Mouse (Mus musculus): ENCODE measurements around the gene Scpep1. TPM values are rescaled to one million over a fixed set of nuclear protein-coding genes. Genes with fewer than 3 reads are reported as not detected.
"Not testable (repeated sequence)": the region's sequence is repeated elsewhere in the genome, so short reads cannot be mapped to it uniquely, and the experiment has no call there.

Scpep1 gene
- total and polyA plus RNA-seq, 2 experiments from 2014 or later: 27.4 to 28.9 TPM

GRCm38 (mm10) chr11:88901341-88901802, 53.9 kb downstream of the Scpep1 start:
- Histone ChIP-seq H3K4me2 (ENCODE audit: low read depth) (no peak overlapping the region), H3K27me3 (ENCODE audit: insufficient read depth, low read length) (no peaks in the 10 kb centered on the region), H3K36me3 (ENCODE audit: insufficient read depth) (no peaks in the 10 kb centered on the region), H3K4me1 (ENCODE audit: insufficient read depth) (no peaks in the 10 kb centered on the region), H3K27ac (ENCODE audit: low read depth, low read length) (no peak overlapping the region), H3K9me3 (ENCODE audit: low read length) (no peaks in the 10 kb centered on the region), H3K4me3 (ENCODE audit: low read depth, low read length) (no peak overlapping the region), H3K9ac (no peak overlapping the region)
- no peak for TF ChIP-seq CTCF (IDR thresholded peaks at IDR 0.05; ENCODE audit: low read depth)
- DNase-seq (no peak), ATAC-seq (no peak)
- WGBS: 77% methylated on average over 7 of the region's 7 CpGs

GRCm38 (mm10) chr11:88899561-88899960, 55.7 kb downstream of the Scpep1 start:
- Histone ChIP-seq H3K9me3 (ENCODE audit: low read length) (no peaks in the 10 kb centered on the region), H3K4me1 (ENCODE audit: insufficient read depth) (no peaks in the 10 kb centered on the region), H3K27ac (ENCODE audit: low read depth, low read length) (no peak overlapping the region), H3K27me3 (ENCODE audit: insufficient read depth, low read length) (no peaks in the 10 kb centered on the region), H3K36me3 (ENCODE audit: insufficient read depth) (no peaks in the 10 kb centered on the region), H3K4me3 (ENCODE audit: low read depth, low read length) (no peak overlapping the region), H3K9ac (no peak overlapping the region), H3K4me2 (ENCODE audit: low read depth) (no peak overlapping the region)
- no peak for ATAC-seq
- no peak for TF ChIP-seq CTCF (IDR thresholded peaks at IDR 0.05; ENCODE audit: low read depth)
- WGBS: 87% methylated on average over 6 of the region's 6 CpGs
- no peak for DNase-seq

- Histone ChIP-seq H3K27me3 (ENCODE audit: insufficient read depth, low read length) (no peaks in the 10 kb centered on the region), H3K4me1 (ENCODE audit: insufficient read depth) (no peaks in the 10 kb centered on the region), H3K9me3 (ENCODE audit: low read length) (no peaks in the 10 kb centered on the region), H3K4me2 (ENCODE audit: low read depth) (no peak overlapping the region), H3K9ac (no peak overlapping the region), H3K4me3 (ENCODE audit: low read depth, low read length) (no peak overlapping the region), H3K27ac (ENCODE audit: low read depth, low read length) (no peak overlapping the region), H3K36me3 (ENCODE audit: insufficient read depth) (no peaks in the 10 kb centered on the region)
- DNase-seq (no peak), ATAC-seq (no peak)
- WGBS: 69% methylated on average over 4 of the region's 4 CpGs
- no peak for TF ChIP-seq CTCF (IDR thresholded peaks at IDR 0.05; ENCODE audit: low read depth)
These were observed 56.9 kb downstream of the Scpep1 start for GRCm38 (mm10) chr11:88898380-88898763.

GRCm38 (mm10) chr11:88897624-88898379, 57.5 kb downstream of the Scpep1 start:
- Histone ChIP-seq H3K4me1 (ENCODE audit: insufficient read depth) (no peaks in the 10 kb centered on the region), H3K4me2 (ENCODE audit: low read depth) (no peak overlapping the region), H3K36me3 (ENCODE audit: insufficient read depth) (no peaks in the 10 kb centered on the region), H3K27ac (ENCODE audit: low read depth, low read length) (no peak overlapping the region), H3K27me3 (ENCODE audit: insufficient read depth, low read length) (no peaks in the 10 kb centered on the region), H3K9me3 (ENCODE audit: low read length) (no peaks in the 10 kb centered on the region), H3K4me3 (ENCODE audit: low read depth, low read length) (no peak overlapping the region), H3K9ac (no peak overlapping the region)
- WGBS: 58% methylated on average over 15 of the region's 15 CpGs
- TF ChIP-seq CTCF (IDR thresholded peaks at IDR 0.05; ENCODE audit: low read depth): no peak
- ATAC-seq (no peak), DNase-seq (no peak)

GRCm38 (mm10) chr11:88895800-88896232, 59.4 kb downstream of the Scpep1 start:
- not testable (repeated sequence) for H3K9ac ChIP-seq; H3K27ac ChIP-seq (ENCODE audit: low read depth, low read length); DNase-seq; H3K9me3 ChIP-seq (ENCODE audit: low read length); H3K36me3 ChIP-seq (ENCODE audit: insufficient read depth); H3K27me3 ChIP-seq (ENCODE audit: insufficient read depth, low read length); ATAC-seq; H3K4me1 ChIP-seq (ENCODE audit: insufficient read depth)
- 35% methylated on average over 21 of the region's 39 CpGs for WGBS
- Histone ChIP-seq H3K4me2 (ENCODE audit: low read depth) (0 out of 2 replicates have a peak overlapping the region, but pooled peaks have one; percentile 19), H3K4me3 (ENCODE audit: low read depth, low read length) (0 out of 2 replicates have a peak overlapping the region, but pooled peaks have one; percentile 11)

- H3K4me1 ChIP-seq (ENCODE audit: insufficient read depth); DNase-seq; H3K27ac ChIP-seq (ENCODE audit: low read depth, low read length); H3K36me3 ChIP-seq (ENCODE audit: insufficient read depth); H3K27me3 ChIP-seq (ENCODE audit: insufficient read depth, low read length); H3K9me3 ChIP-seq (ENCODE audit: low read length); H3K9ac ChIP-seq; ATAC-seq; H3K4me3 ChIP-seq (ENCODE audit: low read depth, low read length): not testable (repeated sequence)
- 0 out of 2 replicates have a peak overlapping the region, but pooled peaks have one; percentile 19 for H3K4me2 ChIP-seq (ENCODE audit: low read depth)
- 59% methylated on average over 15 of the region's 20 CpGs for WGBS
These were observed 60.0 kb downstream of the Scpep1 start for GRCm38 (mm10) chr11:88895235-88895634.

- not testable (repeated sequence) for H3K27me3 ChIP-seq (ENCODE audit: insufficient read depth, low read length); H3K27ac ChIP-seq (ENCODE audit: low read depth, low read length); ATAC-seq; H3K36me3 ChIP-seq (ENCODE audit: insufficient read depth); H3K4me1 ChIP-seq (ENCODE audit: insufficient read depth); DNase-seq; H3K4me3 ChIP-seq (ENCODE audit: low read depth, low read length); H3K4me2 ChIP-seq (ENCODE audit: low read depth); H3K9me3 ChIP-seq (ENCODE audit: low read length); H3K9ac ChIP-seq
- 96% methylated on average over 11 of the region's 14 CpGs for WGBS
These were observed 61.0 kb downstream of the Scpep1 start for GRCm38 (mm10) chr11:88894279-88894678.

GRCm38 (mm10) chr11:88893501-88893900, 61.8 kb downstream of the Scpep1 start:
- not testable (repeated sequence) for H3K4me2 ChIP-seq (ENCODE audit: low read depth); H3K4me1 ChIP-seq (ENCODE audit: insufficient read depth); H3K9ac ChIP-seq; H3K4me3 ChIP-seq (ENCODE audit: low read depth, low read length); DNase-seq; H3K27me3 ChIP-seq (ENCODE audit: insufficient read depth, low read length); H3K36me3 ChIP-seq (ENCODE audit: insufficient read depth); ATAC-seq; H3K27ac ChIP-seq (ENCODE audit: low read depth, low read length); H3K9me3 ChIP-seq (ENCODE audit: low read length)
- WGBS: 100% methylated on average over 2 of the region's 8 CpGs

GRCm38 (mm10) chr11:88892789-88893188, 62.5 kb downstream of the Scpep1 start:
- H3K27ac ChIP-seq (ENCODE audit: low read depth, low read length); H3K27me3 ChIP-seq (ENCODE audit: insufficient read depth, low read length); H3K9me3 ChIP-seq (ENCODE audit: low read length); DNase-seq; H3K4me2 ChIP-seq (ENCODE audit: low read depth); ATAC-seq; H3K9ac ChIP-seq; H3K36me3 ChIP-seq (ENCODE audit: insufficient read depth); H3K4me3 ChIP-seq (ENCODE audit: low read depth, low read length); H3K4me1 ChIP-seq (ENCODE audit: insufficient read depth): not testable (repeated sequence)
- 96% methylated on average over 22 of the region's 24 CpGs for WGBS

GRCm38 (mm10) chr11:88891921-88892561, 63.2 kb downstream of the Scpep1 start:
- H3K9ac ChIP-seq; H3K27ac ChIP-seq (ENCODE audit: low read depth, low read length); ATAC-seq; H3K27me3 ChIP-seq (ENCODE audit: insufficient read depth, low read length); H3K4me1 ChIP-seq (ENCODE audit: insufficient read depth); H3K36me3 ChIP-seq (ENCODE audit: insufficient read depth); DNase-seq; H3K4me3 ChIP-seq (ENCODE audit: low read depth, low read length); H3K9me3 ChIP-seq (ENCODE audit: low read length); H3K4me2 ChIP-seq (ENCODE audit: low read depth): not testable (repeated sequence)
- WGBS: 94% methylated on average over 22 of the region's 24 CpGs
